Mouse (Mus musculus) heart, embryonic 10.5 days (tissue): ENCODE results near the gene Styx. TPM values are rescaled to one million over a fixed set of nuclear protein-coding genes. Genes with fewer than 3 reads are reported as not detected.

Experiments
- DNase-seq: peaks from one replicate; pipeline ENCODE4 v3.0.0-alpha.2; 2017; ENCODE audit warnings: low spot score
- H3K27ac ChIP-seq: fragments of 300-500 bp; sonication (generic); 2 replicates; pipeline ENCODE4 v1.5.1; 2016; ENCODE audit warnings: mild to moderate bottlenecking
- H3K27me3 ChIP-seq: fragments of 300-500 bp; sonication (generic); 2 replicates; pipeline ENCODE4 v1.6.1; 2016; ENCODE audit warnings: mild to moderate bottlenecking; ENCODE audit not compliant: poor library complexity, insufficient read depth, severe bottlenecking
- H3K36me3 ChIP-seq: fragments of 300-500 bp; sonication (generic); 2 replicates; pipeline ENCODE4 v1.6.1; 2016; ENCODE audit warnings: mild to moderate bottlenecking, moderate library complexity
- H3K4me1 ChIP-seq: fragments of 300-500 bp; sonication (generic); 2 replicates; pipeline ENCODE4 v1.6.1; 2016; ENCODE audit warnings: mild to moderate bottlenecking
- H3K4me3 ChIP-seq: fragments of 300-500 bp; sonication (generic); 2 replicates; pipeline ENCODE4 v1.5.1; 2016; ENCODE audit warnings: mild to moderate bottlenecking, moderate library complexity
- H3K9me3 ChIP-seq: fragments of 300-500 bp; sonication (generic); 2 replicates; pipeline ENCODE4 v1.6.1; 2016; ENCODE audit warnings: mild to moderate bottlenecking, moderate library complexity
- WGBS: fragments of 180-500 bp; shearing (Covaris S2); methylation state at CpG from one replicate; pipeline ENCODE4 v1.1.7; 2016; 5-methylcytosine and 5-hydroxymethylcytosine counted together
- polyA plus RNA-seq: library from polyadenylated mRNA; unstranded; fragments of >200 nt; fragmentation: Nextera tagmentation; extraction: Ambion mirVana; gene quantifications from 2 replicates; pipeline ENCODE4 v1.2.1, GENCODE M21; 2016

Styx gene
- 45.3 and 49.6 TPM in 2 replicates for polyA plus RNA-seq

DNA sequence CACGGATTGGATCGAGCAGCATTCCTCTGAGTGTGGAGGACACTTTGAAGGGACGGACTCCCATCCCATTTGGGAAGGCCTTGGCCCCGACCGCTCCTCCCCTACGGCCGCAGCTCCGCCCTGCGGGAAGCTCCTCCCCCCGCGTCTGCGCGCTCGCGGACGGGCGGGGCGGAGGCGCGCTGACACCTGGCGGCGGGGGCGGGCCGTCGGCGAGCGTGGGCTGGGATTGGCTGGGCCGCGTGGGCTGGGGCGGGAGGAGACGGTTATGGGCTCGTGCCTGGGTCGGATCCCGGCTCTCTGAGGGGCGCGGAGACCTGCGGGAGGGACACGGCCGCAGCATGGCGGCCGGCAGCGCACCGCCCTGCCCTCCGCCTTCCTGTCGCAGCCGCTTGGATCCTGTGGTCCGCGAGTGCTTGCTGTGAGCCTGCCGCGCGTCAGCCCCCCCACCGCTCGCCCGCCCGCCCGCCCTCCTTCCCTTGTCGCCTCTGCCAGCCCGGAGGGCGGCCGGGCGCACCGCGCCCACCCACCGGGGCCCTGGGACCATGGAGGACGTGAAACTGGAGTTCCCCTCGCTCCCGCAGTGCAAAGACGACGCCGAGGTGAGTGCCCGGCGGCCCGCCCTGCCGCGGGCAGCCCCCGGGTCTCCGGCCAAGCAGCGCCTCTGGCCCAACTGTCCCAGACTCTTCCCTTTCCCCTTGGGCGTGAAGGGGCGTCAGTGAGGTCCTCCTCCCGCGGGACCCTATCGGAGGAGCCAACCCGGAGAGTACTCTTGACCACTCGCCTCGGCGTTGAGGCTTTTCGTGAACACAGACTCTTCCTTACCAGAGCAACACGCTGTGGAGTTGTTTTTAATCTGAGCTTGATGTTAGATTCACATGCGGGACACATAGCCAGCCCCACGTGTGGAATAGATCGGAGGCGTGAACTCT, at the start of gene Styx:
TSS of gene Styx (plus strand) at position 163 of the 929 bp plus-strand sequence.
- H3K4me1 ChIP-seq = peaks cover 12% of the 10 kb centered on the region
- DNase-seq = peak; percentile 98
- under 1% methylated on average over 79 of the region's 93 CpGs for WGBS
- H3K27ac ChIP-seq = peak within 1 kb of the TSS; percentile 92
- H3K9me3 ChIP-seq = no peaks in the 10 kb centered on the region
- H3K36me3 ChIP-seq = peaks cover 32% of the 10 kb centered on the region
- H3K27me3 ChIP-seq = no peaks in the 10 kb centered on the region
- H3K4me3 ChIP-seq = peak within 1 kb of the TSS; percentile 64

GRCm38 (mm10) chr14:45303939-45304338, 47.0 kb upstream of the Styx start:
- Histone ChIP-seq H3K27ac (no peak overlapping the region), H3K4me3 (no peak overlapping the region), H3K9me3 (no peaks in the 10 kb centered on the region), H3K27me3 (no peaks in the 10 kb centered on the region), H3K36me3 (peaks cover 50% of the 10 kb centered on the region), H3K4me1 (no peaks in the 10 kb centered on the region)
- DNase-seq = no peak
- WGBS = 49% methylated on average over 4 of the region's 4 CpGs

- H3K27me3 ChIP-seq = no peaks in the 10 kb centered on the region
- H3K9me3 ChIP-seq = no peaks in the 10 kb centered on the region
- H3K27ac ChIP-seq = no peak overlapping the region
- H3K4me3 ChIP-seq = no peak overlapping the region
- WGBS = 71% methylated on average over 4 of the region's 4 CpGs
- 0 out of 2 replicates have a peak, but pooled peaks cover under 1% of the 10 kb centered on the region for H3K4me1 ChIP-seq
- DNase-seq = no peak
- H3K36me3 ChIP-seq = peaks cover 45% of the 10 kb centered on the region
Observed at GRCm38 (mm10) chr14:45304389-45304788, 46.5 kb upstream of the Styx start.

GRCm38 (mm10) chr14:45305852-45306251, 45.0 kb upstream of the Styx start:
- DNase-seq = no peak
- Histone ChIP-seq H3K27me3 (no peaks in the 10 kb centered on the region), H3K9me3 (no peaks in the 10 kb centered on the region), H3K27ac (no peak overlapping the region), H3K4me3 (no peak overlapping the region), H3K36me3 (peaks cover 34% of the 10 kb centered on the region), H3K4me1 (peaks cover 7% of the 10 kb centered on the region; the same call in 1 of the 2 replicates)
- WGBS = 93% methylated on average over 5 of the region's 5 CpGs

DNA sequence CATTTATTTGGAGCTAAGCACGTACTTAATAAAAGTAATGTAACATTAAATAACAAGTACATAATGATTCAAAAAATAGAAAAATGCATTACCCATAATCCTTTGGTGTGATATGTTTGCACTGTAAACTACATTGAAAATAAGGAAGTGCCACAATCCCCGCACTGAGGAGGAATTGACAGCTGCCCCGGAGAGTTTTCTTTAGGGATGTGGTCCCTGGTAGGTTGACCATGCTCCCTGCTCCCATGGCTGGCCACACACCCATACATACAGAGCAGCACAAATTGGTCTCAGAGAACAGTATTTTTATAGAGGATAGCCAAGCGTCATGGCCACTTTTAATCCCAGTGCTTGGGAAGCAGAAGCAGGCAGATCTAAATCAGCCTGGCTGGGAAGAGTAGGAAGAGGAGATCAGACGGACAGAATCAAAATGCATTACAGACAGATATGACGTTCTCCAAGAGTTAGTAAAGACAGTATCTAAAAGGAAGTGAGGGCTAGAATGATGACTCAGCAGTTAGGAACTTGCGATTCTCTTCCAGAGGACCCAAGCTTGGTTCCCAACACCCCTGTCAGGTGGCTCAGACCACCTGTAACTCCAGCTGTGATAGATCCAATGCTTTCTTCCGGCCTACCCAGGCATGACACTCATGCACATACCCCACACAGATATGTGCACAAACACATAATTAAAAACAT, 43.1 kb upstream of the Styx start:
- peaks cover 19% of the 10 kb centered on the region; the same call in 1 of the 2 replicates for H3K36me3 ChIP-seq
- WGBS = 83% methylated on average over 8 of the region's 8 CpGs

GRCm38 (mm10) chr14:45309646-45310045, 41.2 kb upstream of the Styx start:
- no peak for DNase-seq
- 92% methylated on average over 13 of the region's 13 CpGs for WGBS
- Histone ChIP-seq H3K36me3 (peaks cover 13% of the 10 kb centered on the region; the same call in 1 of the 2 replicates), H3K27me3 (no peaks in the 10 kb centered on the region), H3K4me3 (no peak overlapping the region), H3K9me3 (no peaks in the 10 kb centered on the region), H3K27ac (no peak overlapping the region), H3K4me1 (peaks cover 18% of the 10 kb centered on the region)

More for the DNA sequence above, 43.1 kb upstream of the Styx start:
- Histone ChIP-seq H3K27ac (no peak overlapping the region), H3K9me3 (no peaks in the 10 kb centered on the region), H3K27me3 (no peaks in the 10 kb centered on the region), H3K4me3 (no peak overlapping the region), H3K4me1 (peaks cover 7% of the 10 kb centered on the region; the same call in 1 of the 2 replicates)
- no peak for DNase-seq

- H3K9me3 ChIP-seq = no peaks in the 10 kb centered on the region
- H3K36me3 ChIP-seq = peaks cover 10% of the 10 kb centered on the region; the same call in 1 of the 2 replicates
- H3K27me3 ChIP-seq = no peaks in the 10 kb centered on the region
- H3K4me3 ChIP-seq = no peak overlapping the region
- 85% methylated on average over 14 of the region's 14 CpGs for WGBS
- H3K27ac ChIP-seq = no peak overlapping the region
- peaks cover 19% of the 10 kb centered on the region for H3K4me1 ChIP-seq
- DNase-seq = no peak
Observed at GRCm38 (mm10) chr14:45310101-45310500, 40.8 kb upstream of the Styx start.

GRCm38 (mm10) chr14:45316927-45317326, 34.0 kb upstream of the Styx start:
- Histone ChIP-seq H3K4me3 (peak overlapping the region; percentile 88), H3K27ac (peak overlapping the region; percentile 98; the same call in 1 of the 2 replicates), H3K27me3 (no peaks in the 10 kb centered on the region), H3K9me3 (no peaks in the 10 kb centered on the region), H3K4me1 (peaks cover 30% of the 10 kb centered on the region), H3K36me3 (0 out of 2 replicates have a peak, but pooled peaks cover 3% of the 10 kb centered on the region)
- no peak for DNase-seq
- 54% methylated on average over 5 of the region's 5 CpGs for WGBS

DNA sequence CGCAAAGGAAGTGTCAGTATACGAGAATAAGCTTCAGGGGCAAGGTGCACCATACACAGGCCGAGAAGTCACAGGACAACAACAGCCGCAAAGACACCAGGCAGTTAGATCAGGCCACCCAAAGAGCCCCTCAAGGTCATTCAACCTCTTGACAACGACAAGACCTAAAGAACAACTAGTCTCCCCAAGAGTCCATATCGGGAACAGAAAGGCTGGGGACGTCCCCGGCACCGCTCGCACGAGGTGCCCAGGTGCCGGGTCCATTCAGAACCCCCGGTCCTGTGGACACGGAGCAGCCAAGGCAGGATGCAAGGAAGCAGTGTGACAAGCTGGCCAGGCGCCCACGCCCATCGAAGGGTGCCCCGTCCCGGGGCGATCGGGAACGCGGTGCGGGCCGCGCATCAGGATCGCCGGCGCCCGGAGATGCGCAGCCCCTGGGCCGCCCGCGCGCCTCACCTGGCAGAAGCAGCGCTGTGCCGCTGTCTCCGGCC, 32.9 kb upstream of the Styx start:
- Histone ChIP-seq H3K4me1 (peaks cover 30% of the 10 kb centered on the region), H3K27ac (peak overlapping the region; percentile 98), H3K36me3 (0 out of 2 replicates have a peak, but pooled peaks cover 3% of the 10 kb centered on the region), H3K27me3 (no peaks in the 10 kb centered on the region), H3K9me3 (no peaks in the 10 kb centered on the region), H3K4me3 (peak overlapping the region; percentile 88)
- DNase-seq = peak; percentile 80
- WGBS = under 1% methylated on average over 38 of the region's 38 CpGs

- H3K27me3 ChIP-seq = no peaks in the 10 kb centered on the region
- DNase-seq = peak; percentile 92
- H3K27ac ChIP-seq = peak within 1 kb of the TSS; percentile 98
- H3K9me3 ChIP-seq = no peaks in the 10 kb centered on the region
- WGBS = 2% methylated on average over 74 of the region's 74 CpGs
- H3K4me3 ChIP-seq = peak within 1 kb of the TSS; percentile 88
- H3K4me1 ChIP-seq = peaks cover 30% of the 10 kb centered on the region
- H3K36me3 ChIP-seq = no peaks in the 10 kb centered on the region
Observed at GRCm38 (mm10) chr14:45318426-45319236, 32.3 kb upstream of the Styx start, which contains the start of gene Ero1l. TSS of gene Ero1l (minus strand) at chr14:45318771.

DNA sequence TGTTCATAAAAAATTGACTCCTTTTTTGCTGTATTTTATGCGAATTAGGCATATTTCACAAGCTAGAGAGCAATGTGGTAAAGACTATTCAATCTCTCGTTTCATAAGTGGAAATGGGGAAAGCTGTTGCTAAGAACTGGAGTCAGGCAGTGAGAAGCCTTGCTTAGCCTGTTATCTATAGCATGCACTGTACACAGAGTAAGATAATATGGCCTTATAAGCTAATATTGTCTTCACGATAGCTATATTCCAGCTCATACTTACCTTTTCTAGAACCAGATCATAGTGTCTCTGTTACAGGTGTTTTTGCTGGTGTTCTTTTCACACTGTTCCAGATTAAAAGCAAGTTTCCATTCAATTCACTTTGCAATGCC, 31.7 kb upstream of the Styx start:
- H3K27ac ChIP-seq = peak overlapping the region; percentile 98
- peak overlapping the region; percentile 88 for H3K4me3 ChIP-seq
- H3K4me1 ChIP-seq = peaks cover 24% of the 10 kb centered on the region

DNA sequence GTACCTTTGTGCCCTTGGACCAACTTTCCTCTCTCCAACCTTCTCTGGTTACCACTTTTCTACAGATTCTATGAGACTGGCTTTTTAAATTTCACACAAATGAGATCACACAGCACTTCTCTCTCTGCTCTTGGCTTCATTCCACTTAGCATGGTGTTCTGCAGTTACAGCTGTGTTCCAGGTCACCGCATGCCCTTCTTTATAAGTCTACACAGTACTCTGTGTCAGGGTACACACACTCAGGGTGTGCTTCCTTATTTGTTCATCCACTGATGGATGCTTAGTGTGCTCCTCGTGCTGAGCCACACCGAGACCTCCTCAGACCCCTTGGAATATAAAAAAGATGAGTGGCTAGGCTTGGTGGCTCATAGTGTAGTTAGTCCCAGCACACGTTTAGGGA, 30.8 kb upstream of the Styx start:
- 81% methylated on average over 4 of the region's 4 CpGs for WGBS
- H3K4me3 ChIP-seq = no peak overlapping the region

More for the DNA sequence above, 31.7 kb upstream of the Styx start:
- no peaks in the 10 kb centered on the region for H3K27me3 ChIP-seq
- H3K36me3 ChIP-seq = no peaks in the 10 kb centered on the region
- DNase-seq = no peak
- H3K9me3 ChIP-seq = no peaks in the 10 kb centered on the region
- WGBS = 61% methylated on average over 3 of the region's 3 CpGs

More for the DNA sequence above, 30.8 kb upstream of the Styx start:
- Histone ChIP-seq H3K27ac (no peak overlapping the region), H3K27me3 (no peaks in the 10 kb centered on the region), H3K9me3 (no peaks in the 10 kb centered on the region), H3K4me1 (peaks cover 18% of the 10 kb centered on the region; the same call in 1 of the 2 replicates), H3K36me3 (no peaks in the 10 kb centered on the region)
- no peak for DNase-seq
